Mouse (Mus musculus) E14TG2a.4 (cell line): Measurements from ENCODE around the gene Zfp960.
"Not testable (repeated sequence)": the region's sequence is repeated elsewhere in the genome, so short reads cannot be mapped to it uniquely, and the experiment has no call there.

ENCODE experiments used
- CTCF ChIP-seq: conservative IDR thresholded peaks from 2 replicates; pipeline ENCODE4 v1.5.1; 2014; ENCODE audit warnings: low read length
- NANOG ChIP-seq: IDR thresholded peaks from 2 replicates; pipeline ENCODE4 v1.6.1; 2014; ENCODE audit warnings: borderline replicate concordance, low read length, mixed read lengths
- POU5F1 ChIP-seq: IDR thresholded peaks from 2 replicates; pipeline ENCODE4 v1.6.1; 2014; ENCODE audit warnings: low read length, borderline replicate concordance

GRCm38 (mm10) chr17:17063628-17064494 is at the start of gene Zfp960:
- TF ChIP-seq CTCF, POU5F1, NANOG: not testable (repeated sequence)
